Mouse (Mus musculus) heart, postnatal 10 days (tissue): ENCODE data around the gene Xlr. TPM values are rescaled to one million over a fixed set of nuclear protein-coding genes. Genes with fewer than 3 reads are reported as not detected.
"Not testable (repeated sequence)": the region's sequence is repeated elsewhere in the genome, so short reads cannot be mapped to it uniquely, and the experiment has no call there.

Experiments
- DNase-seq, 2 experiments: peaks; one replicate each; pipeline ENCODE4 v3.0.0; 2021
- intact Hi-C: fragments of 180-260 bp; cut with DNase I; formaldehyde crosslinking; loops from one replicate; pipeline ENCODE4 v1.15.1; 2025
- total RNA-seq, 2 experiments: library from RNA; stranded (reverse); gene quantifications; 2 replicates each; pipeline ENCODE4 v1.2.3; 2021

Xlr gene
- 1 to 10 TPM; 2.2 to 2.8 TPM for total RNA-seq

DNA sequence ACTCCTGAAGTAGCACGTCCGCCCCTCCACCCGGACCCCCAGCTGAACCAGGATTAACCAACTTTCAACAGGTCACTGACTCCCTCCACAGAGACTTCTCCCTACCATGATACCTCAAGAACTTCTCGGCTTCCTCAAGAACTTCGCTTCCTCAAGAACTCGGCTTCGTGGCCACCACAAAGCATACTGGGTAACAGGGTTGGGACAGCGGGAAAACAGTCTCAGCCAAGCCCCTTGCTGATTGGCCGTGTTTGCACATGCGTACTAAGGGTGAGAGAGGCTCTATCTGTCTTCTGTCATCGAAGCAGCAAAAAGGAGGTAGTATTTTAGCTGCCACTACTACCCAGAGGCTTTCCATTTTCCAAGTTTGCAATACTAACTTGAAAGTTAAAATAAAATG, at the start of gene Xlr:
TSS of gene Xlr (minus strand) at position 188 of the 400 bp plus-strand sequence.
- intact Hi-C loops = loop anchor here (5.0 kb wide), 1 partner anchor 190 kb away; the partner anchor contains the start of genes Gm14597 and Rtl8c
- not testable (repeated sequence) for DNase-seq

DNA sequence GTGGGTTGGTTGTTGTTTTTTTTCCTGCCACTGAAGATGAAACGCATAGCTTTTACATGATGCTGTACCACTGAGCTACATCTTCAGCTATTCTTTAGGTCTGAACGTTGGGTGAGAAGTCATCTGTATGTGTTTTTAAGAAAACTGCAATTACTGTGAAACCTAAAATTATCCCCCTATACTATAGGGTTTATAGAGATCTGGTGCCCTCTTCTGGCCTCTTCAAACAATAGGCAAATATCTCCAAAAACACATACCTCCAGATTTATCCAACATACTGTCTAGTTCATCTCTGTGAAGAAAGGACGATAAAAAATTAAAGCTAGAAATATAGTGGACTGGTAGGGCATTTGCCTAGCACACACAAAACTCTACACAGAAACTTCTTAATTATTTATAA, 1.6 kb upstream of the Xlr start:
- intact Hi-C loops = loop anchor here (5.0 kb wide), 1 partner anchor 192 kb away; the partner anchor contains the start of genes Gm14597 and Rtl8c
- no peak for DNase-seq

DNA sequence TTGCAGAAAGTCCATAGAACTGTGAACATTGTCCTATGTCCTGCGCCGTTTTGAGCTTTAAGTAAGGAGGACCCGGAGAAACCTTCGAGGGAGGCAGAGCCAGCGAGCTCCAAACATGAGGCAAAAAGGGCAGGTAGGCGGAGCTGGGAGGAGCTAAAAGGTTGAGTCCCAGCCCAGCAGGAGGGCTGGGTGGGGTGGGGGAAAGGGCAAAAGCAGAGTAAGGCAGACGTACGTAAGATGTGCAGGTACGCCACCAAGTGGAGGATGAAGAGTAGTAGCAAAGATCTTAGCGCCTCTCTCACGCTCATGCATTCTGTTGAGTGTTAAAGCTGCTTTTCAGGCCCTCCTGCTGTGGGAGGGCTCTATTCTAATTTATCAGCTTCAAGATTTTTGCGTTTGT, 21.2 kb downstream of the Xlr start, which contains the start of gene Zfp36l3:
TSS of gene Zfp36l3 (minus strand) at position 119 of the 400 bp plus-strand sequence.
- intact Hi-C loops = no loop called here
- DNase-seq = no peak

DNA sequence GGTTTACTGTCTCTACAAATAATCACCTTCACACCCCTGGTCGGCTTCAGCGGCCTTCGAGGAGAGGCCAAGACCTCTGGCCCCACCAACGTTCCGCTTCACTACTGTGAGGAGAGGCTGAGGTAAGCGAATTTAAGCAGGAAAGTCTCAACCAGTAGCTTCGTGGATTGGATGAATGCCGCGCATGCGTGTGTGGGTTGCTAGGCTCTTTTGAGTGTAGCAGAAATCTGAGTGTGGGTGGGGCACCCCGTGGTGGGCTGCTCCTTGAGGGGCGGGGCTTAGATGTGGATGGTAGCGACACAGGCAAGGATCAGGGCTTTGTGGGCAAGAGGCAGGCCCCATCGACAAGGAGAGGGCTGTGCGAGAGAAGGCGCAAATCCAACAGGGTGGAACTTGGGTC, 39.8 kb downstream of the Xlr start, which contains the start of gene 1700013H16Rik:
TSS of gene 1700013H16Rik (minus strand) at position 96 of the 400 bp plus-strand sequence.
- intact Hi-C loops = no loop called here
- no peak for DNase-seq

DNA sequence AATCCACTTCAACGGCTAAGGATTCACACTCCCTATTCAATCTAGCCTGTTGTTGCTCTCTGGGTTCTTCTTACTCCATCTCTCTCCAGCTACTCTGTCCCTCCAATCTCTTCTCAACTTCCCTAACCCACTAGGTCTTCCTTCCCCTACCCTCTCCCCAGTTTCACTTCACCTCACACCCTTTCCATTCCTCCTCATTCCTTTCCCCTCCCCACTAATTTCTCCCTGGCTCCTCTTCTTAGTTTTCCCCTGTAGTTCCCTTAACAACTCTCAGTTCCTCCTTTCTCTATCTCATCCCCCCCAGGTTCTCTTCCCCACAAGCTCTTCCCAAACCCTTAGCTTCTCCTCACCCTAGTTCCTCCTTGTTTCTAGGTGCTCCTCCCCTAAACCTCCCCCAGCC, 44.7 kb downstream of the Xlr start:
- intact Hi-C loops = no loop called here
- no peak for DNase-seq

DNA sequence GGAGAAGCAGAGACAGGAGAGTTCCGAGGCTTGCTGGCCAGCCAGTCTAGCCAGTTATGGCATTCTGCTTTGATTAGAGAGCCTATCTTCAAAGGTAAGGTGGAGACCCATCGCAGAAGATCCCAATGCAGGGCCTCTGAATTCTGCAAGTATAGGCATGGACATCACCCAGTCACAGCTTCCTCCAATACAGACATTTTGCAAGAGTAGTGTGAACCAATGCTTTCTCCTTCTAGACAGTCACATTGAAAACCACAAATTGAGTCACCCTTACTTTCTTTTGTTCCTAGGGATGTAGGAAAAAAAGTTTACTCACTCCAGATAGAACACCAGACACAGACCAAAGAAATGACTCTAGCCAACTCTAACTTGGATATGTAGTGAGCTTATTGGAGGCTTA, 68.5 kb downstream of the Xlr start:
- intact Hi-C loops = no loop called here
- no peak for DNase-seq

Other genes starting within 250 kb of the Xlr start
- gene Rtl8c, start 189.7 kb downstream of the Xlr start, total RNA-seq = 10 to 100 TPM; 30.4 to 34.3 TPM
- not detected for gene Gm14597, start 188.7 kb downstream of the Xlr start, total RNA-seq
- gene Rtl8a, start 154.0 kb downstream of the Xlr start, total RNA-seq = 100 to 1,000 TPM; 223 to 237 TPM
- 100 to 1,000 TPM; 154 to 155 TPM for gene Rtl8b, start 127.3 kb downstream of the Xlr start, total RNA-seq
- gene 4930502E18Rik, start 72.9 kb downstream of the Xlr start, total RNA-seq = not detected
- not detected for gene 1700013H16Rik, start 39.9 kb downstream of the Xlr start, total RNA-seq
- gene Zfp36l3, start 21.3 kb downstream of the Xlr start, total RNA-seq = not detected